Mouse (Mus musculus): Measurements from ENCODE around the gene Clstn2. TPM values are rescaled to one million over a fixed set of nuclear protein-coding genes. Genes with fewer than 3 reads are reported as not detected.

The Clstn2 gene
- polyA plus RNA-seq, 1 experiment from 2014 or later: 7.5 TPM

DNA sequence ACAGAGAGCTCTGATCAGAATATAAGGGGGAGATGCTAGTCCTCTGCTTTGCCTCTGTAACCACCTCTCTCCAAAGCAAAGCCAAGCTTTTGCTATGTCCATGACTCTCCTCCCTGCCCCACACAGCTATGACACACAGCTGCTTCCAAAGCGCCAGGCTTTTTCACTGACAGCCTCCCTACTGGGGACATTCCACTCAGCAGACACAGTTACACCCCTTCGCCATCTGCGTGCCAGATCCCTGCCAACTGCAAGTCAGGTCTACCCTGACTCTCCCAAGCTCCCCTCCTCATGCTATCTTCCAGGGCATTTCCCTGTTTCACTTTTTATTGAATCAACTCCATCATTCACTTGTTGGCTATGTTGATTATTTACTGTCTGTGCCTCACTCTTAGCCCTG, 259.1 kb downstream of the Clstn2 start:
- WGBS: 74% methylated on average over 3 of the region's 3 CpGs
- Histone ChIP-seq H3K9me3 (replicated peaks; ENCODE audit: control insufficient read depth, low read length) (no peaks in the 10 kb centered on the region), H3K4me2 (ENCODE audit: low read length) (no peak overlapping the region), H3K9ac (ENCODE audit: low read length) (no peak overlapping the region), H3K27me3 (replicated peaks; ENCODE audit: control insufficient read depth, insufficient read depth, low read length) (no peaks in the 10 kb centered on the region), H3K36me3 (ENCODE audit: control insufficient read depth, insufficient read depth, low read length) (no peaks in the 10 kb centered on the region), H3K4me1 (ENCODE audit: control insufficient read depth, insufficient read depth, low read length) (no peaks in the 10 kb centered on the region), H3K27ac (ENCODE audit: low read depth, low read length) (no peak overlapping the region), H3K4me3 (ENCODE audit: low read depth, low read length) (no peak overlapping the region)
- ATAC-seq (no peak), DNase-seq (ENCODE audit: low spot score) (no peak)

GRCm38 (mm10) chr9:97772431-97772830, 260.6 kb downstream of the Clstn2 start:
- Histone ChIP-seq H3K27me3 (replicated peaks; ENCODE audit: control insufficient read depth, insufficient read depth, low read length) (no peaks in the 10 kb centered on the region), H3K9me3 (replicated peaks; ENCODE audit: control insufficient read depth, low read length) (no peaks in the 10 kb centered on the region), H3K4me3 (ENCODE audit: low read depth, low read length) (no peak overlapping the region), H3K36me3 (ENCODE audit: control insufficient read depth, insufficient read depth, low read length) (no peaks in the 10 kb centered on the region), H3K9ac (ENCODE audit: low read length) (no peak overlapping the region), H3K4me2 (ENCODE audit: low read length) (no peak overlapping the region), H3K27ac (ENCODE audit: low read depth, low read length) (no peak overlapping the region), H3K4me1 (ENCODE audit: control insufficient read depth, insufficient read depth, low read length) (no peaks in the 10 kb centered on the region)
- ATAC-seq: no peak
- peak; percentile 40 for DNase-seq (ENCODE audit: low spot score)
- 29% methylated on average over 3 of the region's 3 CpGs for WGBS

DNA sequence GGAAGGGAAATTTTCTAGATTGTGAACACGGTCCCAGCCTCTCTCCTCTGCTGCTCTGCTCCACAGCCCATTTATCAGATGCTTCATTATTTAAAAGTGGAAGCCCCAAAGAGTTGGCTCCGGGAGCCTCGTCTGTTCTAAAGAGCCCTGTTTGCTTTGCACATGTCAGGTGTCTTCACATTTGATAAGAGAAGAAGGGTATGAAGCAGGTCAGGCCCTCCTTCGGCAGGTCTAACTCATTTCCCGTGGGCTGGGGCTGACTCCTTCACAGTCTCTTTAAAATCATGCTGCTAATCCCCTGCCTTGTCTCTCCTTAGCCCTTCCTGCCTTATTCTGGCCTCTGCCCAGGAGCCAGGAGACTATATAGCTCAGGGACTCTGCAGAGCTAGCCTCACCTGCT, 263.6 kb downstream of the Clstn2 start:
- H3K4me3 ChIP-seq (ENCODE audit: low read depth, low read length): no peak overlapping the region

DNA sequence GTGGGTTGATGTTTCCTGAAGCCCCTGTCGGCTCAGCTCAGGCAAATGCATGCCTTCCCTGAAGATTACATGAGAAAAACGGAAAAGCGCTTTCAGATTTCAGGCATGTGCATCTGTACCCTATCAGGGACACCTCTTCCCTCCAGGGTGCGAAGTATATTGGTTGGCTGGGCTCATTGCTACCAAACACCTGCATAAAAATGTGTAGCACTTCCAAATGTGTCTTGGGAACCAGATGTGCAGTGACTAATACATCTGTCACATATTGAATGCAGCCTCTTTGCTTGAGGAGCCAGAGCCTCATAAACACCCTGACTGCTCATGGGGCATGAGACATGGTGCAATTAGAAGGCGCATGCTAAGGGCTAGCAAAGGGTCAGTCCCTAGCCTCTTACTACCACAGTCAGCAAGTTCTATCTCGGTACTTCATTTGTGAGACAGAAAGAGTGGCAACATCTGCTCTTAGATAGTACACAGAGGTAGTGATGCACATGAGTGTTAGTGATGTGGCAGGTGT, 267.7 kb downstream of the Clstn2 start:
- 88% methylated on average over 6 of the region's 6 CpGs for WGBS
- Histone ChIP-seq H3K9ac (ENCODE audit: low read length) (no peak overlapping the region), H3K27ac (ENCODE audit: low read depth, low read length) (no peak overlapping the region), H3K4me3 (ENCODE audit: low read depth, low read length) (no peak overlapping the region), H3K4me2 (ENCODE audit: low read length) (no peak overlapping the region), H3K27me3 (replicated peaks; ENCODE audit: control insufficient read depth, insufficient read depth, low read length) (no peaks in the 10 kb centered on the region), H3K36me3 (ENCODE audit: control insufficient read depth, insufficient read depth, low read length) (no peaks in the 10 kb centered on the region), H3K9me3 (replicated peaks; ENCODE audit: control insufficient read depth, low read length) (no peaks in the 10 kb centered on the region), H3K4me1 (ENCODE audit: control insufficient read depth, insufficient read depth, low read length) (no peaks in the 10 kb centered on the region)
- ATAC-seq (no peak), DNase-seq (ENCODE audit: low spot score) (no peak)

More for the DNA sequence above, 263.6 kb downstream of the Clstn2 start:
- Histone ChIP-seq H3K27me3 (replicated peaks; ENCODE audit: control insufficient read depth, insufficient read depth, low read length) (no peaks in the 10 kb centered on the region), H3K27ac (ENCODE audit: low read depth, low read length) (no peak overlapping the region), H3K36me3 (ENCODE audit: control insufficient read depth, insufficient read depth, low read length) (no peaks in the 10 kb centered on the region), H3K9me3 (replicated peaks; ENCODE audit: control insufficient read depth, low read length) (no peaks in the 10 kb centered on the region), H3K4me1 (ENCODE audit: control insufficient read depth, insufficient read depth, low read length) (no peaks in the 10 kb centered on the region), H3K4me2 (ENCODE audit: low read length) (no peak overlapping the region), H3K9ac (ENCODE audit: low read length) (no peak overlapping the region)
- 60% methylated on average over 5 of the region's 5 CpGs for WGBS
- ATAC-seq (no peak), DNase-seq (ENCODE audit: low spot score) (no peak)

DNA sequence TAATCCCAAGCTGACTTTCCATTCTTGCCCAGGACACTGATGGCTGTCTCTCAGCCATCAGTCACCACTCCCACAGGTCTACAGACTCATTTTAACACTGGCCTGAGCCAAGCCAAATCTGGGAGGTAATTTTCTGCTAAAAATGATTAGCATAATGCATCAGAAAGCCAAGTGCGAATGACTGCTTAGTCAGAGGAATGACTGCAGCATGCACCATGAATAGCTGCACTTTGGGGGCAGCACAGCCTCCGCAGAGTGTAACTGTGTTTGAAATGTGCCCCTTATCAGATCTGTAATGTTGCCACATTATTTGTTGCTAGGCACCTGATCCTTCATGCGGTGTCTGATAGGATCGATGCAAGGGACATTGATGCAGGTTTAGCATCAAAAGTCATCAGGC, 269.9 kb downstream of the Clstn2 start:
- no peak overlapping the region for H3K4me3 ChIP-seq (ENCODE audit: low read depth, low read length)
- H3K27ac ChIP-seq (ENCODE audit: low read depth, low read length): no peak overlapping the region
- no peak for ATAC-seq
- H3K27me3 ChIP-seq (replicated peaks; ENCODE audit: control insufficient read depth, insufficient read depth, low read length): no peaks in the 10 kb centered on the region
- DNase-seq (ENCODE audit: low spot score): no peak
- no peaks in the 10 kb centered on the region for H3K36me3 ChIP-seq (ENCODE audit: control insufficient read depth, insufficient read depth, low read length)
- no peaks in the 10 kb centered on the region for H3K9me3 ChIP-seq (replicated peaks; ENCODE audit: control insufficient read depth, low read length)
- no peaks in the 10 kb centered on the region for H3K4me1 ChIP-seq (ENCODE audit: control insufficient read depth, insufficient read depth, low read length)
- 76% methylated on average over 4 of the region's 4 CpGs for WGBS
- no peak overlapping the region for H3K4me2 ChIP-seq (ENCODE audit: low read length)
- H3K9ac ChIP-seq (ENCODE audit: low read length): no peak overlapping the region

- Histone ChIP-seq H3K4me2 (ENCODE audit: low read length) (no peak overlapping the region), H3K27ac (ENCODE audit: low read depth, low read length) (no peak overlapping the region), H3K9ac (ENCODE audit: low read length) (no peak overlapping the region), H3K9me3 (replicated peaks; ENCODE audit: control insufficient read depth, low read length) (no peaks in the 10 kb centered on the region), H3K4me3 (ENCODE audit: low read depth, low read length) (no peak overlapping the region), H3K27me3 (replicated peaks; ENCODE audit: control insufficient read depth, insufficient read depth, low read length) (no peaks in the 10 kb centered on the region), H3K36me3 (ENCODE audit: control insufficient read depth, insufficient read depth, low read length) (no peaks in the 10 kb centered on the region), H3K4me1 (ENCODE audit: control insufficient read depth, insufficient read depth, low read length) (no peaks in the 10 kb centered on the region)
- no peak for ATAC-seq
- no peak for DNase-seq (ENCODE audit: low spot score)
- 40% methylated on average over 6 of the region's 7 CpGs for WGBS
Measured at GRCm38 (mm10) chr9:97755599-97756270, 277.2 kb downstream of the Clstn2 start.

GRCm38 (mm10) chr9:97753715-97754114, 279.3 kb downstream of the Clstn2 start:
- Histone ChIP-seq H3K9ac (ENCODE audit: low read length) (no peak overlapping the region), H3K36me3 (ENCODE audit: control insufficient read depth, insufficient read depth, low read length) (no peaks in the 10 kb centered on the region), H3K4me3 (ENCODE audit: low read depth, low read length) (no peak overlapping the region), H3K4me1 (ENCODE audit: control insufficient read depth, insufficient read depth, low read length) (no peaks in the 10 kb centered on the region), H3K27ac (ENCODE audit: low read depth, low read length) (no peak overlapping the region), H3K4me2 (ENCODE audit: low read length) (no peak overlapping the region), H3K9me3 (replicated peaks; ENCODE audit: control insufficient read depth, low read length) (no peaks in the 10 kb centered on the region), H3K27me3 (replicated peaks; ENCODE audit: control insufficient read depth, insufficient read depth, low read length) (no peaks in the 10 kb centered on the region)
- no peak for ATAC-seq
- no peak for DNase-seq (ENCODE audit: low spot score)
- 72% methylated on average over 2 of the region's 2 CpGs for WGBS

DNA sequence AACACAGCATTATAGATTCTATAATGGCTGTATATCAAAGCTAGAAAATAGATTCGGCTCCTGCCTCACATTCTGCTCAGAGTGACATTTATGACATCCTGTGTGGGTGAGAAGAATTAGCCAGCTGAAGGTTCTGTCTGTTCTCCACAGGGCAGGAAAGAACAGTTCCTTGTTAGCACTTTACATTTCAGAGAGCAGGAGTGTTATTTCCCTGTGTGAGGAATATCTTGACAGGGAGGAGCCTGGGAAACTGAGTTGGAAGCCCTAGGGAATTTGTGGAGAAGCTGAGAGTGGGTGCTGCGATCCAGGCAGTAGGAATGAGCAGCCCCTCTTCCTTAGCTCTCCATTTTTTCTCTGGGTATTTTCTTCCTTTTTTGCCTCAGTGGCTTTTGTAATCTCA, 286.4 kb downstream of the Clstn2 start:
- H3K27me3 ChIP-seq (replicated peaks; ENCODE audit: control insufficient read depth, insufficient read depth, low read length): no peaks in the 10 kb centered on the region
- H3K9ac ChIP-seq (ENCODE audit: low read length): no peak overlapping the region
- no peaks in the 10 kb centered on the region for H3K9me3 ChIP-seq (replicated peaks; ENCODE audit: control insufficient read depth, low read length)
- H3K36me3 ChIP-seq (ENCODE audit: control insufficient read depth, insufficient read depth, low read length): no peaks in the 10 kb centered on the region
- ATAC-seq (no peak), DNase-seq (ENCODE audit: low spot score) (no peak)
- H3K4me3 ChIP-seq (ENCODE audit: low read depth, low read length): no peak overlapping the region
- no peak overlapping the region for H3K4me2 ChIP-seq (ENCODE audit: low read length)
- H3K27ac ChIP-seq (ENCODE audit: low read depth, low read length): no peak overlapping the region
- H3K4me1 ChIP-seq (ENCODE audit: control insufficient read depth, insufficient read depth, low read length): 0 out of 2 replicates have a peak, but pooled peaks cover 2% of the 10 kb centered on the region
- WGBS: 66% methylated on average over 2 of the region's 2 CpGs

DNA sequence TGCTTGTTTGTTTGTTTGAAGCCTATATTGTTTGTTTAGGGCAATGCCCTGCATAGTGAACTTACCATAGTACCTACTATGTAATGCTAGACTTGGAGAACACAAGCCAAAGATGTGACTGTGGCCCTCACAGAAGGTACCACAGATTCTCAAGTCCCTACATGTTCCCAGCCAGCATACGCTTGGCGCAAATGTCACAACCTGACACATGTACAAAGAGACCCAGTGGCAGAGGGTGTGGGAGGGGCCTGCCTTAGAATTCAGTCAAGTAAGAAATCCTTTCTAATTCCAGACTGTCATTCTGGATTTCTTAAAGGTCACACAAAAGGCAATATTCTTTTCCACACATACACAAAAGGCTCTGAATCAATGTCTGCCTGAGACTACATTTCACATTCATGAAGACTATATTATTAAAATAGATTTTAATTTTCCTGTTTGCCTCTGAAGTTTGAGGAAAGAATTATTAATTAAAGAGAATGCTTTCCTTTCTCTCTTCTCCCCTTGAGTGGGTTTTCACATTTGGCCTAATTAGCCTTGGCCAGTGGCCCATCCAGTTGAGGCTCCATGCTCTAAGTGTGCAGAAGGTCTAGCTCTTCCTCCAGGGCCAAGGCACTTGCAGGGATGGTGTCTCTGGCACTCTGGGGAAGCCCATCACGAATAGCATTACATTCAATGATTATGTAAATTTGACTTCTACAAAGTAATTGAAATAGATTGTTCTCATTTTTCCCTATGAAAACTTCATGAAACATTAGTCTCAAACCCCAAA, 305.1 kb downstream of the Clstn2 start:
- H3K36me3 ChIP-seq (ENCODE audit: control insufficient read depth, insufficient read depth, low read length): no peaks in the 10 kb centered on the region
- no peak overlapping the region for H3K27ac ChIP-seq (ENCODE audit: low read depth, low read length)
- WGBS: 33% methylated on average over 3 of the region's 3 CpGs
- no peak overlapping the region for H3K9ac ChIP-seq (ENCODE audit: low read length)
- H3K4me3 ChIP-seq (ENCODE audit: low read depth, low read length): no peak overlapping the region
- DNase-seq (ENCODE audit: low spot score) (peak; percentile 38), ATAC-seq (peak; percentile 52; the same call in 1 of the 2 replicates)
- H3K9me3 ChIP-seq (replicated peaks; ENCODE audit: control insufficient read depth, low read length): no peaks in the 10 kb centered on the region
- no peaks in the 10 kb centered on the region for H3K4me1 ChIP-seq (ENCODE audit: control insufficient read depth, insufficient read depth, low read length)
- no peaks in the 10 kb centered on the region for H3K27me3 ChIP-seq (replicated peaks; ENCODE audit: control insufficient read depth, insufficient read depth, low read length)
- no peak overlapping the region for H3K4me2 ChIP-seq (ENCODE audit: low read length)

All from forebrain, embryonic 14.5 days (tissue).